Mouse (Mus musculus): ENCODE data around the gene Ttc39a. TPM values are rescaled to one million over a fixed set of nuclear protein-coding genes. Genes with fewer than 3 reads are reported as not detected.
"Not testable (repeated sequence)": the region's sequence is repeated elsewhere in the genome, so short reads cannot be mapped to it uniquely, and the experiment has no call there.

Gene Ttc39a
- polyA plus RNA-seq, 1 experiment from 2014 or later = 0.91 TPM

GRCm38 (mm10) chr4:109401176-109401689, 5.2 kb upstream of the Ttc39a start:
- H3K4me3 ChIP-seq (replicated peaks; ENCODE audit: low read length) = no peak overlapping the region
- 69% methylated on average over 5 of the region's 5 CpGs for WGBS
- H3K27ac ChIP-seq (ENCODE audit: low read length) = no peak overlapping the region
- no peaks in the 10 kb centered on the region for H3K36me3 ChIP-seq (ENCODE audit: control insufficient read depth, insufficient read depth)
- no peaks in the 10 kb centered on the region for H3K27me3 ChIP-seq (replicated peaks; ENCODE audit: control insufficient read depth, insufficient read depth, low read length)
- no peak overlapping the region for H3K9ac ChIP-seq (replicated peaks; ENCODE audit: low read depth, low read length)
- peaks cover 5% of the 10 kb centered on the region for H3K4me1 ChIP-seq (replicated peaks; ENCODE audit: control insufficient read depth, insufficient read depth, low read length)
- H3K9me3 ChIP-seq (ENCODE audit: control insufficient read depth, low read length) = no peaks in the 10 kb centered on the region
- no peak for ATAC-seq
- H3K4me2 ChIP-seq (ENCODE audit: low read length) = no peak overlapping the region

- H3K27me3 ChIP-seq (replicated peaks; ENCODE audit: control insufficient read depth, insufficient read depth, low read length); H3K27ac ChIP-seq (ENCODE audit: low read length); H3K4me3 ChIP-seq (replicated peaks; ENCODE audit: low read length); H3K36me3 ChIP-seq (ENCODE audit: control insufficient read depth, insufficient read depth); H3K4me2 ChIP-seq (ENCODE audit: low read length); H3K4me1 ChIP-seq (replicated peaks; ENCODE audit: control insufficient read depth, insufficient read depth, low read length); H3K9me3 ChIP-seq (ENCODE audit: control insufficient read depth, low read length); H3K9ac ChIP-seq (replicated peaks; ENCODE audit: low read depth, low read length); ATAC-seq: not testable (repeated sequence)
- 87% methylated on average over 3 of the region's 3 CpGs for WGBS
These were observed 1.5 kb upstream of the Ttc39a start for GRCm38 (mm10) chr4:109404908-109405307.

GRCm38 (mm10) chr4:109405415-109405814, 1.0 kb upstream of the Ttc39a start:
- H3K27me3 ChIP-seq (replicated peaks; ENCODE audit: control insufficient read depth, insufficient read depth, low read length) = no peaks in the 10 kb centered on the region; the same call in 1 of the 2 replicates
- WGBS = 48% methylated on average over 8 of the region's 8 CpGs
- 0 out of 2 replicates have a peak, but pooled peaks have one; percentile 19 for ATAC-seq
- H3K9ac ChIP-seq (replicated peaks; ENCODE audit: low read depth, low read length) = no peak overlapping the region
- peaks cover 9% of the 10 kb centered on the region for H3K4me1 ChIP-seq (replicated peaks; ENCODE audit: control insufficient read depth, insufficient read depth, low read length)
- no peaks in the 10 kb centered on the region for H3K36me3 ChIP-seq (ENCODE audit: control insufficient read depth, insufficient read depth)
- no peaks in the 10 kb centered on the region for H3K9me3 ChIP-seq (ENCODE audit: control insufficient read depth, low read length)
- no peak overlapping the region for H3K27ac ChIP-seq (ENCODE audit: low read length)
- no peak overlapping the region for H3K4me2 ChIP-seq (ENCODE audit: low read length)
- H3K4me3 ChIP-seq (replicated peaks; ENCODE audit: low read length) = no peak overlapping the region

GRCm38 (mm10) chr4:109406054-109406485, 353 bp upstream of the Ttc39a start:
- no peaks in the 10 kb centered on the region for H3K36me3 ChIP-seq (ENCODE audit: control insufficient read depth, insufficient read depth)
- H3K27me3 ChIP-seq (replicated peaks; ENCODE audit: control insufficient read depth, insufficient read depth, low read length) = no peaks in the 10 kb centered on the region; the same call in 1 of the 2 replicates
- H3K27ac ChIP-seq (ENCODE audit: low read length) = no peak overlapping the region
- ATAC-seq = peak; percentile 32
- 7% methylated on average over 3 of the region's 3 CpGs for WGBS
- H3K9ac ChIP-seq (replicated peaks; ENCODE audit: low read depth, low read length) = no peak overlapping the region
- peak overlapping the region; percentile 93 for H3K4me2 ChIP-seq (ENCODE audit: low read length)
- H3K9me3 ChIP-seq (ENCODE audit: control insufficient read depth, low read length) = no peaks in the 10 kb centered on the region
- peaks cover 9% of the 10 kb centered on the region for H3K4me1 ChIP-seq (replicated peaks; ENCODE audit: control insufficient read depth, insufficient read depth, low read length)
- H3K4me3 ChIP-seq (replicated peaks; ENCODE audit: low read length) = peak overlapping the region; percentile 51

- Histone ChIP-seq H3K4me3 (replicated peaks; ENCODE audit: low read length) (peak overlapping the region; percentile 51), H3K36me3 (ENCODE audit: control insufficient read depth, insufficient read depth) (no peaks in the 10 kb centered on the region), H3K27me3 (replicated peaks; ENCODE audit: control insufficient read depth, insufficient read depth, low read length) (no peaks in the 10 kb centered on the region; the same call in 1 of the 2 replicates), H3K27ac (ENCODE audit: low read length) (no peak overlapping the region), H3K4me1 (replicated peaks; ENCODE audit: control insufficient read depth, insufficient read depth, low read length) (peaks cover 9% of the 10 kb centered on the region), H3K9me3 (ENCODE audit: control insufficient read depth, low read length) (no peaks in the 10 kb centered on the region), H3K9ac (replicated peaks; ENCODE audit: low read depth, low read length) (peak overlapping the region; percentile 64), H3K4me2 (ENCODE audit: low read length) (peak overlapping the region; percentile 93)
- ATAC-seq = peak; percentile 51
- 2% methylated on average over 24 of the region's 24 CpGs for WGBS
These were observed 725 bp downstream of the Ttc39a start for GRCm38 (mm10) chr4:109407176-109407520.

GRCm38 (mm10) chr4:109407701-109408485, 1.5 kb downstream of the Ttc39a start:
- no peak for ATAC-seq
- Histone ChIP-seq H3K27ac (ENCODE audit: low read length) (no peak overlapping the region), H3K36me3 (ENCODE audit: control insufficient read depth, insufficient read depth) (no peaks in the 10 kb centered on the region), H3K4me1 (replicated peaks; ENCODE audit: control insufficient read depth, insufficient read depth, low read length) (peaks cover 9% of the 10 kb centered on the region), H3K4me2 (ENCODE audit: low read length) (no peak overlapping the region), H3K9me3 (ENCODE audit: control insufficient read depth, low read length) (no peaks in the 10 kb centered on the region), H3K27me3 (replicated peaks; ENCODE audit: control insufficient read depth, insufficient read depth, low read length) (no peaks in the 10 kb centered on the region; the same call in 1 of the 2 replicates), H3K4me3 (replicated peaks; ENCODE audit: low read length) (no peak overlapping the region), H3K9ac (replicated peaks; ENCODE audit: low read depth, low read length) (no peak overlapping the region)
- WGBS = 81% methylated on average over 9 of the region's 9 CpGs

- Histone ChIP-seq H3K9me3 (ENCODE audit: control insufficient read depth, low read length) (no peaks in the 10 kb centered on the region), H3K27ac (ENCODE audit: low read length) (no peak overlapping the region), H3K27me3 (replicated peaks; ENCODE audit: control insufficient read depth, insufficient read depth, low read length) (no peaks in the 10 kb centered on the region; the same call in 1 of the 2 replicates), H3K9ac (replicated peaks; ENCODE audit: low read depth, low read length) (no peak overlapping the region), H3K4me3 (replicated peaks; ENCODE audit: low read length) (no peak overlapping the region), H3K4me1 (replicated peaks; ENCODE audit: control insufficient read depth, insufficient read depth, low read length) (peaks cover 8% of the 10 kb centered on the region), H3K4me2 (ENCODE audit: low read length) (no peak overlapping the region), H3K36me3 (ENCODE audit: control insufficient read depth, insufficient read depth) (no peaks in the 10 kb centered on the region)
- WGBS = 71% methylated on average over 9 of the region's 9 CpGs
- no peak for ATAC-seq
These were observed 4.4 kb downstream of the Ttc39a start for GRCm38 (mm10) chr4:109410681-109411376.

- Histone ChIP-seq H3K4me3 (replicated peaks; ENCODE audit: low read length) (no peak overlapping the region), H3K9ac (replicated peaks; ENCODE audit: low read depth, low read length) (no peak overlapping the region), H3K9me3 (ENCODE audit: control insufficient read depth, low read length) (no peaks in the 10 kb centered on the region), H3K27me3 (replicated peaks; ENCODE audit: control insufficient read depth, insufficient read depth, low read length) (no peaks in the 10 kb centered on the region; the same call in 1 of the 2 replicates), H3K4me2 (ENCODE audit: low read length) (no peak overlapping the region), H3K27ac (ENCODE audit: low read length) (no peak overlapping the region), H3K36me3 (ENCODE audit: control insufficient read depth, insufficient read depth) (no peaks in the 10 kb centered on the region), H3K4me1 (replicated peaks; ENCODE audit: control insufficient read depth, insufficient read depth, low read length) (peaks cover 2% of the 10 kb centered on the region)
- 89% methylated on average over 6 of the region's 6 CpGs for WGBS
- ATAC-seq = no peak
These were observed 5.0 kb downstream of the Ttc39a start for GRCm38 (mm10) chr4:109411377-109411967.

GRCm38 (mm10) chr4:109412233-109412632, 5.8 kb downstream of the Ttc39a start:
- Histone ChIP-seq H3K36me3 (ENCODE audit: control insufficient read depth, insufficient read depth) (no peaks in the 10 kb centered on the region), H3K4me3 (replicated peaks; ENCODE audit: low read length) (no peak overlapping the region), H3K27me3 (replicated peaks; ENCODE audit: control insufficient read depth, insufficient read depth, low read length) (no peaks in the 10 kb centered on the region; the same call in 1 of the 2 replicates), H3K9me3 (ENCODE audit: control insufficient read depth, low read length) (no peaks in the 10 kb centered on the region), H3K4me1 (replicated peaks; ENCODE audit: control insufficient read depth, insufficient read depth, low read length) (no peaks in the 10 kb centered on the region), H3K27ac (ENCODE audit: low read length) (no peak overlapping the region), H3K9ac (replicated peaks; ENCODE audit: low read depth, low read length) (no peak overlapping the region), H3K4me2 (ENCODE audit: low read length) (no peak overlapping the region)
- WGBS = 93% methylated on average over 5 of the region's 5 CpGs
- ATAC-seq = no peak
